Mouse (Mus musculus): Measurements from ENCODE around the gene Sox11.

The Sox11 gene

DNA sequence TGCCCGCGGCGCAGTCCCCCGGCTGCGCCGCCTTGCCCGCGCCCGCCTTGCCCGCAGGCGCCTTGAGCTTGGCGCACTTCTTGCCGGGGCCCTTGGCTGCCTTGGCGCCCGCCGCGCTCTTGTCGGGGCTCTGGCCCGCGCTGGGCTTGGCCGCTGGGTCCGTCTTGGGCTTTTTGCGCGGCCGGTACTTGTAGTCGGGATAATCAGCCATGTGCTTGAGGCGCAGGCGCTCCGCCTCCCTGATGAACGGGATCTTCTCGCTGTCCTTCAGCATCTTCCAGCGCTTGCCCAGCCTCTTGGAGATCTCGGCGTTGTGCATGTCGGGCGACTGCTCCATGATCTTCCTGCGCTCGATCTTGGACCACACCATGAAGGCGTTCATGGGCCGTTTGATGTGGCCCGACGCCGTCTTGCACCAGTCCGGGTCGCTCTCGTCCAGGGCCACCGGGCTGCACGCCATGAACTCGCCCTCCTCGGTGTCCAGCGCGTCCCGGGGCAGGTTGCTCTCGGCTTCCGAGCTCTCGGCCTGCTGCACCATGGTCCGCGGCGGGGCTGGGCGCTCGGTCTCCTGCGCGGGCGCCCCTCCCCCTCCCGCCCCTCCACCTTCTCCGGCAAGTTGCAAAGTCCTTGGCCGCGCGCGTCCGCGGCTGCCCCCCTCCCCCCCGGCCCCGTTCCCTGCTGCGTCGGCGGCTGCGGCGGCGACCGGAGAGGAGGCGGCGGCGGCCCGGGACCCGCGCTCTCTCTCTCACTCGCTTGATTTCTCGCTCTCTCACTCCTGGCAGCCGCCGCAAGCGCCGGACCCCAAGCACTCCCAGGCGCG is at the start of gene Sox11:
Sox11 (minus strand) TSS at position 704 of the 820 bp plus-strand sequence.
- peak; percentile 42 to 58 for DNase-seq (ENCODE audit: low spot score in 2 of 2)

DNA sequence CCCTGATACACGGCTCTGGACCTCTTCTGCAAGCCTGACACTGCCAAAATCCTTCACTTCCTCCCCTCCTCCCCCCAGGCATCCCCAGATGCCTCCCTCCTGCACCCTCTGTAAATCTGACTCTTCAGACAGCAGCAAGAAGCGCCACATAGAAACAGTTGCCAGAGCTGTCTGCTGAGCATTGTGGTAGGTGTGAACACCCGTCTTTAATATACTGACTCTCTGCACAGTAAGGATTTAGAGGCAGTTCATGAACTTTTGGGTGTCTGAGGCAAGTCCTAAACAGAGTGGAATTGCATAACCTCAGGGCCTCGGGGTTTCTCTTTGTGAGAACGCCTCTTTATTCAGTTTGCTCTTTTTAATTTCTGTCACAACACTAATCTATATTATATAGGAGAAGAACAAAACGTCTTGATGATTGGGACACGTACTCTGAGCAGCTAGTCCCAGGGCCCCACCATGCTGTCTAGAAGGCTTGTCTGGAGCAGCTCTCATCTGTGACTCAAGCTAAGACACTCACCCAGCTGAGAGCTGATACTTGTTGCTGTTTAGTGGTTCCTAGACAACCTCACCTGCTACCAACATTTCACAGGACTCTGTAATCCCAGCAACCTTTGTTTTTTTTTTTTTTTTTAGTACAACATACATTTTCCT is 49.4 kb upstream of the Sox11 start:
- no peak for DNase-seq (ENCODE audit: low spot score in 2 of 2)

DNA sequence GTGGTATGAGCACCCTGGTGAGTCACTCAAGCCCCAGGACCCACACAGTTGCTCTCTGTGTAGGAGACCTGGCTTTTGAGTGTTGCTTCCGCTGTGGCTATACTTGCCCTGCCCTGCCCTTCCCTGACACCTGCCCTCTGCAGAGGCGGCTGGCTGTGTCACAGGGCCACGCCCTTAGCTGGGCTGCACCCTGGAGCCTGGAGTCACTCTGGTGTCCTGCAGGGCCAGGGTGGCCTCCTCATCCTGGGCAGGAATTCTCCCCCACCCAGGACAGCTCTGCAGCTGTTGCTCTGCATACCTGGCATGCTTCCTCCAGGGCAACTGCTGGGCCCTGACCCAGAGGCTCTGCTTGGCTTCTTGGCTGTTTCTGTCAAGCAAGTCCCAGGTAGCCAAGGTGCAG is 48.1 kb upstream of the Sox11 start:
- DNase-seq (ENCODE audit: low spot score in 2 of 2), result no peak

DNA sequence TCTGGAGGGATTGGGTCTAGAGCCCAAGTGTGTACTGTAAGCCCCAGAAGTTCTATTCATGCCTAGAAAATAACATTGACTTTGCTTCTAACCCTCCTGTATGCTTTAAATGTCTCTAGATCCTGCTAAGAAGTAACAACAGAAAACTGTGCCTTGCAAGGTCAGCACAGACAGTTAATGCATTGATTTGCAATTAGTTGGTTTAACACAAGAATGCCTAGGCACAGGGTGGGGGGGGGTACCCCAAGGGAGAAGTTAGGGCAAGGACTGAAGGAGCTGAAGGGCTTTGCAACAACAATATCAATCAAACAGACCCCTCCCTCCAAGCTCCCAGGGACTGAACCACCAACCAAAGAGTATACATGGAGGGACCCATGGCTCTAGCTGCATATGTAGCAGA is 47.1 kb upstream of the Sox11 start:
- no peak for DNase-seq (ENCODE audit: low spot score in 2 of 2)

DNA sequence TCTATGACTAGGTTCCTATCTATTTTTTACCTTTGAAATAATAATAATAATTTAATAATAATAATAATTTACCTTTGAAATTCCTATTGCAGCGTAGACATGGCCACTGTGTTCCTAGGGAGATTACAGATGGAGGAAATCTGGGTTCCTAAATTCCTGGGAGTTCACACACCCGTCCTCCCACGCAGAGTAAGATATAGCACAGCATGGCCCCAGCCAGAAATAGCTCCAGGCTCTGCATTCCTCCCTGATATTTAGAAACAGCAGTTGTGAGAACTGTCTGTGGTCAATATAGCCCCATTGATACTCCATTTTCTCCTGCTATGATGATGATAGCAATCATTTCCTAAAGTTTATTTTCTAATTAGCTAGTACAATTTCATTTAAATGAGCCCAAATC is 30.1 kb upstream of the Sox11 start:
- no peak for DNase-seq (ENCODE audit: low spot score in 2 of 2)

DNA sequence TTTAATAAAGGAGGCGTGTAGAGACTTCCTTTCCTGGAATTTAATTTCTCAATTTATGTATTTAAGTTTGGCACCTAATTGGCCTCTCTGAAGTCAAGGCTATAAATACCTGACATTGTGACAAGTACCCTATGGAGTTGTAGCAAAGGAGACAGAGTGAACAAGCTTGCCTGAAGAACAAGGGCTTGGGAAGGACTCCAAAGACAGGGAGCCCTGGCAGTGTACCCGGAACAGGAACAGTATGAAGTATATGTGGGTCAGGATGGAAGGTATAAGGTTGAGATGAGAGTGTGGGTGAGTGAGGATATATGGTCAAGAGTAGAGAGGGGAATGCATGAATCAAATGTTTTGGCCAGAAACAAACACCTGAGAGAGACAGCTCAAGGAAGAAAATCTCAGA is 28.4 kb upstream of the Sox11 start:
- no peak for DNase-seq (ENCODE audit: low spot score in 2 of 2)

DNA sequence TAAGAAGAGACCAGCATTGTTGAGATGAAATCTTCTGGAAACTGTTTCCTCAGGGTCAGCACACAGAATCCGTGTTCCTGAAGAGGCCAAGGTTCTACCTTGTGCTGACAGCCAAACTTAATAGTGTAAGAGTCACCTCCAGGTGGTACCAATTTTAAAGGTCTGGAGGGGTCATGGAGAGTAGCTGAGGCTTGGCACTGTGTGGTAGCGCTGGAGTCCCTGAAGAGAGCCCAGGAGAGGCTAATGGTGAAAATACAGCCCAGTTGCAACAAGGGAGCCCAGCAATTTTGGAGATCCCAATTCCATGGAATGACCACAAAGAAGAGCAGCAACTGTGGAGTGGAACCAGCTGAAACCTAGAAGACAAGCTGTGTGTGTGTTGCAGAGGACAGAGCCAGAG is 25.1 kb upstream of the Sox11 start:
- DNase-seq (ENCODE audit: low spot score in 2 of 2), result no peak

DNA sequence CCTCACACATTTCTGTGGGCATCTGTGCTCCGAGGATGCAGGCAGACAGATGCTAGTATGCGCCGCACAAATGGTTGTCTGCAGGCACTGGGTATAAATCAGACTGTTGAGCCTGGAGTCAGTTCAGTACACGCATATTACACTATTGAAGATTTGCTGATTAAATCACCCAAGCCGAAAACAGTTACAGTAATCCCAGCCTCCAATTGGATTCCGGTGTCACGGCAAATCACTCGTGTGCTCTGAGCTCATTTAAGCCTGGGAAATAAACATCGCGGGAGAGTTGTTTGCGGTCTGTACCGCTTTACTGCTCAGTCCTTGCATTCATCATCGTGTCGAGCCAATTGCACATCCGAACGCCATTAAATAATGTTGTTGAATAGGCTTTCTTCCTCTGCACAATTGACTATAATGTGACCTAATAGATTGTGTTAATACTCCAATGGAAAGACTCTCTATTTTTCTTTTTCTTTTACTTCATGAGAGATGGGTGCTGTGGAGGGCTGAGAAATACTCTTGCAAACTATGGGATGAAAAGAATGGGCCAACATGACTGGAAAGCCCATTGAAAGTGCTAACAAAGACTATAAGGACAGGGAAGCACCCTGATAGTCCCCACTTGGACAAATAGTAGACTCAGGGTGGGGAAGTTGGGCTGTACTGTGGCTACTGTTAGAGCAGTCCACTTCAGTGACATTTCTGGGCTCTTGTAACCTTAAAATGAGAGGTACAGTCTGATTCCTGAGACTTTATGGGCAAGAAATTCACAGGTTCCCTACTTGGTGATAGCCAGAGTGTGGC is 21.7 kb upstream of the Sox11 start:
- DNase-seq (ENCODE audit: low spot score in 2 of 2), result no peak

DNA sequence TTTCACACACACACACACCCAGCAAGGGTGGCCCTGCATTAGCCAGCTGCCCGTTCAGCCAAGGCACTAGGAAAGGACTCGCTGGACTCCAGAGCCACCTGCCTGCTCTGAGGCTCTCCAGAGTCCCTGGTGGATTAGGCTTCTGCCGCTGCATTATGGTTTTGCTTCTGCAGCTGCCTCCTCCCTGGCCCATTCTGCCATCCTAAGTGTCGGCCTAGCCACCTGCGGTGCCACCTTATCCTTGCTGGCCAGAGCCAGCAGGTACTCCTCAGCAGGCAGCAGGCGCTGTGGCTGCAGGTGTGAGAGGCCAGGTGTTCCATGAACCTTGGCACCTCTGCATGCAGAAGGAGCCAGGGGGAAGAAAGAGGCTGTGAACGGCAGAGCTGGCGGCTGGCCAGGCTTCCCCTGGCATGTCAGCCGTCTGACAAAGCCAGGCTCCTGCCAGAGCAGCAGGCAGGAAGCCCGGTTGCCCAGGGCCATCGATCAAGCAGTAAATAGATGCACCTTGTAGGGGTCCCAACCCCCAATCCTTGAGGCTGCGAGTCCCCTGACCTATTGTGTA is 14.8 kb upstream of the Sox11 start:
- DNase-seq (ENCODE audit: low spot score in 2 of 2), result no peak

DNA sequence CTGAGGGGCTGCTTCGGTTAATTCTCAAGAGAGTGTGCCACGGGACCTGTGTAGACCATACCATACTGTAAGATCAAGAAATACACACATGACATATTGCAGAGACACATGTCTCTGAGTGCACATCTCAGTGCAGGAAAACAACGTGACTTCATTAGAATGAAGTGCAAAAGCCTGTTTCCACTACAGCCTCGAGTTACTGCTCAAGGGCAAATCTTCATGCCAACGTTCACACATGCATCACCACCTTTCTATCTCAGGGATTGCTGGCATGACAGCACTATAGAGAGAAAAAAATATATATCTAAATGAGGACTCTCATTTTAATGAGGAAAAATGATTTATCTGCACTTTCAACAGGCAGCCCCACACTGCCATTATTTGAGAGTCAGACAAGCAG is 14.2 kb upstream of the Sox11 start:
- DNase-seq (ENCODE audit: low spot score in 2 of 2), result no peak

DNA sequence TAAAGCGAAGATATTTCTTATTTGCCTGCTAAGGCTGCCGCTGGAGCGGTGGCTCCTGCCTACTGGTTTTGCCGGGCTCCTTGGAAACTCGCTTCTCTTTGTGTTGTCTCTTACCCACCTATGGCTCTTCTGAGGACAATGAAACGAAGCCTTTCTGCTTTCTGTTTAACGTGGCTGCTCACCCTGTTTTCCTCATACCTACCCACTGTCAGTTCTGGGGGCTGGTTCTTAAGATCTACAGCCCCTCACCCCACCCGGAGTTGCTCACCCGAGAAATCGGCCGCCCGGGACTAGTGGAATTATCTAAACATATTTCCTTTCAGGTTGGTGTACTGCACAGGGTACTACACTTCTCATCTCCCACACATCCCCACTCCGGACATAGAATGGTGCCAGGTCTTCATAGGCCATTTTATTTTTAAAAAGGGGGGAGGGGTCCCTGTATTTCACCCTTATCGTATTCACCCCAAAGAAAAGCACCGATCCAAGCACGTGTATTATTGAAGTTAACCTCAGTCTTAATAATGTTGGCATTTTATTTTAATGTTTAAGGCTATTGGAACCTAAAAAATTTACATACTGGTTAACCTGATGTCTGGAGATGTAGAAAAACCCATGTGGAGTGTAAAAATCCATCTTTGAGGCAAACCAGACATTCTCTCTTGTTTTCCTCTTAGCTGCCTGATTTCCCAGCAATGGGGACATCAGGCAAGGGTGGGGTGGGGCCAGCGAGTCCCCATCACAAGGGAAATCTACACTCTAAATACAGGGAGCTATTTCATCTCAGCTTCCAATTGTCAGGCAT is 1.4 kb upstream of the Sox11 start:
- peak in 1 of 2 experiments; percentile 6 for DNase-seq (ENCODE audit: low spot score in 2 of 2)

DNA sequence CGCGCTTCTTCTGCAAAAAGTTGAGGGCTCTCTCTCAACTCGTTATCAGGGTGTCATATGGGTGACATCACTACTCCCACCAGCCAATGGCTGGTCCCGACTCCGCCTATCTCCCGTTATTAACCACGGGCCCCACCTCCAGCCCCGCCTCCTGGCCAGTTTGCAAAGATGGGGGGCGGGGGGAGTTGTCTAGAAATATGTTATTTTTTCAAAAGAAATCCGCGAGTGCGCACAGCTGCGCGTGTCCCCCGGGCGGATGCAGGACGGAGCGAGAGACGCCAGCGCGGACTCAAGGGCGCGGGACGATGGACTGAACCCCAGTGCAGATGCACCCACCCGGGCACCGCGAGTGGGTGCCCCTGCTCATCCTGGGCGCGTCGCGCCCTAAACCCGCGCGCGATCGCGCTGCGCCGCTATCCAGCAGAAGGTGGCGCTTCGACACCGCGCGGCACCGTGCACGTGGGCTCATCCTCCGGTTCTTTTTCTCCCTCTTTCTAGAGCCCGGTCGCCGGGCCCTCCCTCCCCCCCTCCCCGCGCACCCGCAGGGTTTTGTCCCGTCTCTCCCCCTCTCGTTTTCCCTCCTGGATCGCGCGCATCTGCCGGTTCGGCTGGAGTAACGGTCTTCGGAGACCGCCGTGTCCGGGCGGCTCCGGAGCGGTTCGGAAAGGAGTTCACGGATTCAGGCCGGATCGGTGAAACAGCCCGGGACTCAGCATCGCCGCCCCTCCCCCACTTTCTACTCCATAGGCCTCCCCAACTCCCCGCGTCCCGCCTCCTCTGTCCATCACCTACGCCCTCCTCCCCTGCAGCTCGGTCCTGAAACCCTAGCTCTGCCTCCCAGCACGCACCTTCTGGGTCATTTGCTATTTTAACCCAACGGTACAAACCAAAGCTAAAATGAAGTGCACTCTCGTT is 574 bp upstream of the Sox11 start:
- DNase-seq (ENCODE audit: low spot score in 2 of 2), result peak; percentile 90

DNA sequence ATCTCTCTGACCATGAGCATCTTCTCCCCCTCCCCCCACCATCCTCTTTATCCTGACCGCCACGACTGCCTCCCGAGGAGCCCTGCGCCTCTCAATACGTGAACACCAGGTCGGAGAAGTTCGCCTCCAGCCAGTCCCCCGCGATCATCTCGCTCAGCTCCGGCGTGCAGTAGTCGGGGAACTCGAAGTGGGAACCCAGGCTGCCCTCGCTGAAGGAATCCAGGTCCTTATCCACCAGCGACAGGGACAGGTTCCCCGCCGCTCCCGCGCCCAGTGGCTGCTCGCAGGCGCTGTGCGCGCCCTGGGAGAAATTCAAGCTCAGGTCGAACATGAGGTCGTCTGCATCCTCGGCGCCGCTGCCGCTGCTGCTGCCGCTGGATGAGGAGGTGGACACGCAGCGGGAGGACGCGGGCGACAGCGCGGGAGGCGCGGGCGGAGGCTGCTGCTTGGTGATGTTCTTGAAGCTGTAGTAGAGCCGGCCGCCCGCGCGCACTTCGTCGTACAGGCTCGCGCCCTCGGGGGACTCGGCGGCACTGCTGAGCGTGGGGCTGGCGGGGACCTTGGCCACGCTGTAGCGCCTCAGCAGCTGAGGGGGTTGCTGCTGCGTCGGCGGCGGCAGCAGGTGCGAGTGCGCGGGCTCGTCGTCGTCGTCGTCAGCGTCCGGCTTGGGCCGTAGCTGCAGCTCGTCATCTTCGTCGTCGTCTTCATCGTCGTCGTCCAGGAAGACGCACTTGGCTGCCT is 1.1 kb downstream of the Sox11 start:
- DNase-seq (ENCODE audit: low spot score in 2 of 2), result peak; percentile 61 to 62

DNA sequence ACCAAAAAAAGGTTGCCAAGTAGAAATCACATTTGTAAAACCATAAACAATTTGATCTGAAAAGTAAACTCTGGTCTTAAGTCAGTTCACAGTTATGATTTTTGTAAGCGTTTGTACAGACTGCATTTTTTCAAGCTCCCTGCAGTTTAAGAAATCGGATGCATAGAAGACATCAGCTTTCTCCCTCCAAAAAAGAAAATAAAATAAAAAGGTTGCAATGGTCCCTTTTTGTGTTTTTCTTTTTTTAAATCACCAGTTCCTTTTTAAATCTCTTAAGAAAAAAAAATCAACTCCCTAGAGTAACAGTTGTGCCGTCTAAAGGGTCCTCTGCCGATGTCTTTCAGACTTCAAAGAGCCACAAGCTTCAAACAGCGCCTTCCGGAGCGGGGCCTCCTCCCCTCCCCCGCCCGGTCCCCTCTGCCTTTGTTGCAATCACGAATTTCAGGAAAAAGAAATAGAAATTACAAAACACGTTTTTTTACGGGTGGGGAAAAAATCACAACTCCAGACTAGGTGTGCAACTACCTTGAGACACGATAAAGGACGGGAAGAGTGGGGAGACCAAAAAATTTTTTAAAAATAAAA is 1.8 kb downstream of the Sox11 start:
- no peak for DNase-seq (ENCODE audit: low spot score in 2 of 2)

DNA sequence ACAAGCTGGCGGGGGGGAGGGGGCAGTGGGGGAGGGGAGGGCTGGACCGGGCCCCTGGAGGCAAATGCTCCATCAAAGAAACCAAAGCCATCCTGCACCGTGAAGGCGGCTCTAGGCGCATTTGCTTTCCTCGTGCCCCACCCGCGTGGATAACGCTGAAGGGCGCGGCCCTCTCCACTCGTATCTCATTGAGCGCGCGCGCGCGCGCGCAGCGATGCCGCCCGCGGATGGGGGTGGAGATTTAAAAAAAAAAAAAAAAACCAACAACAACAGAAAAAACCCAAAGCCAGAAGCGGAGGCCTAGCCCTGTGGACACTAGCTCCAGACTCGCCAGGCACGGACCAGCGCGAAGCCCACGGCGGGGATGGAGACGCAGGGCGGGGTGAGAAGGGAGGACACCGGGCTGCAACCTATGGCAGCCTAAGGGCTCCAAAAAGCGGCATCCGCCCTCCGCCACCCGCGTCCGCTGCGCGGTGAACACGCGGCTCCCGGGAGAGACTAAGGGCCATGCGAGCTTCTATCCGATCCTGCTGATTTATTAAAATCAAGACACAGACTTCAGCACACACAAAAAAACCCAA is 3.1 kb downstream of the Sox11 start:
- peak; percentile 49 to 52 for DNase-seq (ENCODE audit: low spot score in 2 of 2)

DNA sequence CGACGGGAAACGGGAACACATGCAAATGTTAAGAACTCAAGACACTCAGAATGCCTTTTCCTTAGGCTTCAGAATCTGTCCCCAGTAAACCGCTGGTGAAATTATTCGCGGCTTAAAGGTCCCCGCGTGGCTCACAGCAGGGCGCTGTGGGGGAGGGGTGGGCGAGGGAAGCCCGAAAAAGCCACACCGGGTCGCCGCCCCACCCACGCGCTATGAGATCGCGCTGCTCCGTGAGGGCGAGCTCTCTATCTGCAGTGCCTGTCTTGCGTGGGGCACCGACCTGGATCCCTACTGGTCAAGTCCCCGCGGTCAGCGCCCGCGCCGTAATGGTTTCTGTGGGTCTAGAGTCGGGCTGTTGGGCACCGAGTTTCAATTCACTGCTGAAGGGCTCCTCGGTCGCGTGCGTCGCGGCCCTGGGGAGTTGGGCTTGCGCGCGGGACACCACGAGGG is 3.6 kb downstream of the Sox11 start:
- DNase-seq (ENCODE audit: low spot score in 2 of 2), result peak; percentile 52 to 53

DNA sequence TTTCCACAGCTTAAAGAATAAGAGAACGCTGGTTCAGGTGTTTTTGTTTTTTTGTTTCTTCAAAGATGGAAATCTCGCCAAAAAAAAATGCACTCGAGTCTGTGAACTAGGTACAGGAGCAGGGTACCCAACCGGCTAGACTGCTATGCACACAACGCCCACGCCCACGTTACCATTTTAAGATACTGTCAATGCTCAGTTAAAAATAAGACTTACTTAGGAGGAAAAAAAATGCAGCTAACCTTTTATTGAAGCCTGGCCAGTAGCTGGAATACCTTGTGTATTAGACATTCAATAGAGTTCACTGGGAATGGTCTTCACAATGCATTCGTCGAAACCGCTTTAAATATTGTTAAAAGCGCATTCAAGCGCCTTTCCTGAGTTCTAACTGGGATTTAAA is 4.3 kb downstream of the Sox11 start:
- DNase-seq (ENCODE audit: low spot score in 2 of 2), result peak in 1 of 2 experiments; percentile 34

DNA sequence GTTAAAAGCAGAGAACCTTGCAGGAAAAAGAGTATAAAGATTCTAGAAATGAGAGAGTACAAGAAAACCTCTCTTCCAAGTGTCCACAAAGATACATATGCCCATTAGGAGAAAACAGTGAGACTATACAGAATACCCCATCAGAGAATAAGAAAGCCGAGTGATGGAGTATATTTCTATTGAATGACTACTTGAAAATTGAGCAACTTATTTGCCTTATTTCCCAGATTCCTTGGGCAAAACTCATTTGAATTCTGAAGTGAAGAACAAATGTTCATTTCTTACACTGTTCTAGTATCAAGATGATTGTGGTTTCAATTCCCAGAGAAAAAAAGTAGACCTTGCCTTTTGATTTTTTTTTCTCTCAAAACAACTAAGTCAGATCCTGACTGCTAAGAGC is 4.9 kb downstream of the Sox11 start:
- no peak for DNase-seq (ENCODE audit: low spot score in 2 of 2)

DNA sequence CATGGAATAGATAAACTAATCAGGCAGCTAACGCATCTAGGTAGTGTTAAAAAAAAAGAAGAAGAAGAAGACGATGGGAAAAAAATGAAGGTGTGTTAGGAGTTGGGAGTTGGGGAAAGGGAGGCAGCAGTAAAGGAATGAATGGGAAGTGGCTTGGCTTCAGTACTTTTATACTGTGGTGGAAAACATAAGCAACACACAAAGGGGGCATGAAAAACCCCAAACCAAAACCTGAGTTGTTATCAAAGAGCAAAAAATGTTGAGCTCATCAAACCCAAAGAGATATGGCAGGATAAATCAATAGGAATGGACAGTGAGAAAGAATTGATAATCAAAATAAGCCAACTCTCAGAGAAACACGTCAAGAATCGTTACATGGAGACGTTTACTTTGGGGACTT is 5.6 kb downstream of the Sox11 start:
- DNase-seq (ENCODE audit: low spot score in 2 of 2), result no peak

Data from right cerebral cortex, postnatal 36 days (tissue).